Mouse (Mus musculus) left cerebral cortex, adult 18-20 months (tissue): Measurements from ENCODE around the gene Vps41. TPM values are rescaled to one million over a fixed set of nuclear protein-coding genes. Genes with fewer than 3 reads are reported as not detected.

ENCODE experiments used
- DNase-seq, 2 experiments: peaks; one replicate each; pipeline ENCODE4 v3.0.0; 2021 to 2022; ENCODE audit warnings: low spot score in 2 of 2, mixed read lengths in 1 of 2
- total RNA-seq, 2 experiments: library from RNA; stranded (reverse); gene quantifications; 2 replicates each; pipeline ENCODE4 v1.2.3; 2021

Vps41 gene
- total RNA-seq, 2 experiments from 2014 or later = 152 to 159 TPM

DNA sequence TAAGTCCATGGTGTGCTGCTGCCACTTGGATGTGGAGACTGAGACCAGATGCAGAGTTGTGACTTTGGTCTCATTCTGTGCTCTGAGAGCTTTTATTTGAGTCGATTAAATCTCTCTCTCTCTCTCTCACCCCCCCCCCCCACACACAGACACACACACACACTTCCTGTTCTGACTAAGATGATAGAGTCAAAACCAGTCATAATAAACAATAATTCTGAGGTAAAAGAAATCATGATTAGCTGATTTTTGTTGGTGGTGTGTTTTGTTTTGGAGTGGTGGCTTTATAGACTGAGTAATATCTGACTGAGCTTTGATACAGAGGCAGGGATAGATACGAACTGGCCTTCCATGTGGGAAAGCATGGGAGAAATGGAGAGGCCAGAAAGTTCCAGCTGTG is 74.6 kb downstream of the Vps41 start:
- DNase-seq = no peak

DNA sequence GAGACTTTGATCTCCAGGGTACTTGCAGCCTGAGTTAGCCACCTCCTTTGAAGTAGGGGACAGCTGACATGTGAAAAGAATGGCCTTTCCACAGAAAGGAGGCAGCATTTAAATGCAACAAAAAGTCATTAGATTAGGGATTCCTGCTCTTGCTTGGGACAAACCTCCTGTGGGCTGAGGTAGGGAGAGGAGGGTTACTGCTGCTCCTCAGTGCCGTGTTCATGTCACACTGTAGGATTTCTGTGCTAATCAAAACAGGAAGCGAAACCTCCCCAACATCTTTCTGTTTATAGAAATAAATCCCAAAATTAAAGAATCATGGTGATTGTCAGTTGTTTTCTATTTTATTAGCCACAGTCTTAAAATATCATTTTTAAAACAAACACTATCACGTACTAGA is 77.4 kb downstream of the Vps41 start:
- DNase-seq = no peak

DNA sequence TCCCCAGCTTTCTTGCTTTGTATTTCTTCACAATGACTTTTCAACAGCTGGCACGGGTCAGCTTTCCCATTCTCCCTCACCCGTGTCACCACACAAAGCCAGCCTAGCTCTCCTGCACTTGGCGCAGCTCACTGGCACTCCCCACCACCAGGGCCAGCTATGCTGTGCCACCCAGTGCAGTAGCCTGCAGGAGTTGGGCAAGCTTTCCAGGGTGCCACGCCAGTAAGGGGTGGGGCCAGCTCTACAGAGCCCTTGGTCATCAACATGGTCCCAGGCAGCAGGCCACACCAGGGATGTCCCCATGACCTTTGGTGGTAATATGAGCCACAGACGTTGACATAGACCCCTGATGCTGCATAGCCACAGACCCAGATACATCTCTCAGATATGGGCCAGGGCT is 80.5 kb downstream of the Vps41 start:
- DNase-seq = no peak

- no peak for DNase-seq
Measured at GRCm38 (mm10) chr13:18800434-18800833, 83.3 kb downstream of the Vps41 start.

DNA sequence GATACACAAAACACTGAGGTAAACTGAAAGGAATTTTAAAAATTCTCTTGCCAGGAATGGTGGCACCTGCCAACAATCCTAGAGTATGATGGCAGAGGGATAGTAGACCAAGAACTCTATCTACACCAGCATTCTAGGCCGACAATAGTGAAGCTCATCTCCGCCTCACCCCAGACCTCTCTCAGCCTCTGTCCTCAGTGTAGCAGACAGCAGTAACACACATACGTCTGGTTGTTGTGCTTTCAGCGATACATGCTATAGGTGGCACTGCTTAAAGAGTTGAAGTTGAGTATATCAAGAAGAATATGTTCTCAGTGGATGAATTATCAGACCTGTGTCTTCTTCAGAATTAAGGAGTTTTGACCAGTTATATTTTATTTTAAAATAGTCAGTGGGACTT is 92.4 kb downstream of the Vps41 start:
- DNase-seq = no peak

GRCm38 (mm10) chr13:18809978-18810675 is 93.0 kb downstream of the Vps41 start:
- peak; percentile 61 to 75 for DNase-seq

- no peak for DNase-seq
Measured at GRCm38 (mm10) chr13:18824420-18825123, 107.5 kb downstream of the Vps41 start.

GRCm38 (mm10) chr13:18827029-18827428 is 109.9 kb downstream of the Vps41 start:
- no peak for DNase-seq

DNA sequence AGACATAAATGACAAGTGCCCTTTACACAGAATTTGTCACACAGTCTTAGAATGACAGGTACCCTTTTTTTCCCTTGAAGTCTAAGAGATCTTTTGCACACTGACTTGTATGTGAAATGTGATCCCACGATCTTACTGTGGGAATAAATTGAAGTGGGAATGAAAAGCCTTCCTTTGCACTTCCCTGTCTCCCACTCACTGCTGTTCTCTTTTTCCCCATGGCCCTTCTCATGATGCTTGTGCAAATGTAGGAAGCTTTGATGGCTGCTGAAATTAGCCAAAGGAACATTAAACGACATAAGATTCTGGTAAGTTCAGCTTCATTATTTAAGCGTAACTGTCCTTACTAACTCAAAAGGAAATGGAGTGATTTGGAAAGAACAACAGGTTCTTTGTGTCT is 113.4 kb downstream of the Vps41 start:
- no peak for DNase-seq

- no peak for DNase-seq
Measured at GRCm38 (mm10) chr13:18839231-18839630, 122.1 kb downstream of the Vps41 start.

GRCm38 (mm10) chr13:18840366-18840765 is 123.3 kb downstream of the Vps41 start:
- DNase-seq = no peak

DNA sequence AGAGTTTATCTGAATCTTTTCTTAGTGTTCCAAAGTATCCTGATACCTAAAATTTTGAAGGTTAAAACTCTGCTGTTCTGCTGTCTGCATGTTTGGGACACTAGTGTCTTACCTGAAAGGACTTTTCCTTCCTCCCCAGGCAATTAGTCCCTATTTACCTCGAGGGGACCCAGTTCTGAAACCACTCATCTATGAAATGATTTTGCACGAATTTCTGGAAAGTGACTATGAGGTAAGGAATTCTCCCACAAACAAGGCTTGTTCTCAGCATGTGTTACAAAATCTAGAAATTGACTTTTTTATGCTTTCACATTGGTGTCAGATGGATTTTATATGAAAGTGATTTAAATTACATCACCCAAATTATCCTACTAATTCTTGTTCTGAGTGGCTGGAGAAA is 123.9 kb downstream of the Vps41 start:
- no peak for DNase-seq

- no peak for DNase-seq
Measured at GRCm38 (mm10) chr13:18841752-18842282, 124.7 kb downstream of the Vps41 start.

DNA sequence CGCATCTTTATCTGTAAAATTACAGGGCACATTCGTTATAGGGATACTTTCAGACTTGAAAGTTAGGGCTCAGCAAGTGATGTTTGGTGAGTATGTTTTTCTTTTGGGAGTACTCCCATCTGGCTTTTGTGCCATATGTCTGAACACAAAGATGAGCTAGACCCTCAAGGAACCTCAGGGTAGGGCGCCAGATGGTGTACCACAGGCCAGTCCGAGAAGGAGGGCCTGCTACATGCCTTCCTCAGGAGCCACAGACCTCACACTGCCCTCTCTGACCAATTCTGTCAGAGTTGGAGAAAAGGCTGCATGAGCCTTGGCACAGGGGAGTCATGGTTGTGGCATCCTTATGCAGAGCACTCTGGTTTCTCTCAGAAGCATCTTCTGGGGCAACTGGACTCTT is 125.5 kb downstream of the Vps41 start:
- DNase-seq = no peak

GRCm38 (mm10) chr13:18843546-18843945 is 126.5 kb downstream of the Vps41 start:
- no peak for DNase-seq

DNA sequence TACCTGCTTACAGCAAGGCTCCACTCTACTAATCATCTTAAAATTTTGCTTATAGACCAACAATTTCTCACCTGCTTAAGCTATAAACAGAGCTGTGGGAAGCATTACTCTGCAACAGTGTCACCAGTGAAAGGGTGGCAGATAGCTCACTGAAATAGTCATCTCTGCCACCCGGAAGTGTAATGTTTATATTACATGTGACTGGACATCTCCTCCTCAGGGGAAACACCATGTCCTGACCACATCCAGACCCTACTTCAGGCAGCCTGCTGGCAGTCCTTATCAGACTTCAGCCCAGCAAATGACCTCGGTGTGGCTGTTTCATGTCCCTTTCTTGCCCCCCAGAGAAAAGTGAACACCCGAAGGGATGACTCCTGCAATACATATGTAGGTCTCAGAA is 130.3 kb downstream of the Vps41 start:
- no peak for DNase-seq

GRCm38 (mm10) chr13:18849563-18849962 is 132.5 kb downstream of the Vps41 start:
- DNase-seq = no peak

DNA sequence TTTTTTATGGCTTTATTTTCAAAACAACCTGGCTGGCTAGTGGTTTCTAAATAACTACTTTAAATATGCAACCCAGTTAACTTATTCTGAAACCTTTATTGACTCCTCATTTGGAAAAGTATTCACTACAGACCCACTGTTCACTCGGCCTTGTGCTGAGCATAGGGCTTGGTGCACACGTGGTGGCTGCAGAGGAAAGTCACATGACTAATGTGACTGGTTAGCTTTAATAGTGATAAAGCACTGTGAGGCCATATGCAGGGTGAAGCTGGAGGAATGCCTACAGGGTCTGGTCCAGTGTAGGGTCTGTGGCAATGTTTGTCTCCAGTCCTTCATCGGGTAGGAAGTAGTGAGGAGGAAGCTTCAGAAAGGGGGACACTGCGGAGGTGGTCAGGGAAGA is 134.1 kb downstream of the Vps41 start:
- DNase-seq = no peak

DNA sequence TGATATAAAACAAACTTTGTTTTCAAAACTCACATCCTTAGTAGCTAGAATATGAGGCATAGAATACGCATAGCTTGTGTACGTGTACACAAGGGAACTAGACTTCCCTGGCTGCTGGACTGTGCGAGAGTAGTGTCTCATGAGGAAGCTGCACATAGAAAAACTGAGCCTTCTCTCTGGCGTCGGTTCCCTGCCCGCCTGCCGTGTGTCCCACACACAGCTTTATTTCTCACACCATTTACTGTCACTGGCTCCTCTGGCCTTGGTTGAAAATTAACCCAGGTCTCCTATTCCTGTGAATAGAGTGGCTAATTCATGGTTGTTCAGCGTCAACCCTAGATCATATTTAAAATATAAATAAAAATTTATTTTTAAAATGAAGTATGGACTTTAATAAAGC is 135.6 kb downstream of the Vps41 start:
- no peak for DNase-seq

- DNase-seq = peak in 1 of 2 experiments; percentile 51
Measured at GRCm38 (mm10) chr13:18856026-18856802, 139.1 kb downstream of the Vps41 start.

GRCm38 (mm10) chr13:18858183-18858582 is 141.1 kb downstream of the Vps41 start:
- peak; percentile 87 to 89 for DNase-seq

DNA sequence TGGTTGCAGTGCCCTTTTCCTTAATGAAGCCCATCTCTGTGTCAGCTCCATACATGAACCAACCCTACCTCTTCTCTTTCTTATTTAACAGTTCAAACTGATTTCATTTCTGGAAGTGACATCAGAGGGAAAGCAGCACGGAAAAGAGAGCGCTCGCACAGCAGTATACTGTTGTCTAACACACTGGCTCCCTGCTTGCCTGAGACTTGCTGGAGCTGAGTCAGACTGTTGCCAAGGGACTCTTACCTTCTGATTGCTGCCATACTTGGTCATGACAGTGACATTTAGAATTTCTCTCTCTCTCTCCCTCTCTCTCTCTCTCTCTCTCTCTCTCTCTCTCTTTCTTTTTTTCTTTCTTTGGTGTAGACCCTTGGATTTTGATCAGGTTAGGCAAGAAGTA is 142.3 kb downstream of the Vps41 start:
- DNase-seq = no peak
